Mouse (Mus musculus): ENCODE measurements around the gene Gm21119.
"Not testable (repeated sequence)": the region's sequence is repeated elsewhere in the genome, so short reads cannot be mapped to it uniquely, and the experiment has no call there.

The Gm21119 gene

GRCm38 (mm10) chr8:20652976-20653375, 38.3 kb downstream of the Gm21119 start:
- not testable (repeated sequence) for DNase-seq (ENCODE audit: low read depth, low spot score)

- DNase-seq (ENCODE audit: low read depth, low spot score), result not testable (repeated sequence)
These were observed 63.7 kb downstream of the Gm21119 start for GRCm38 (mm10) chr8:20678418-20678817.
